Mouse (Mus musculus) adrenal gland, adult 2 months (tissue): ENCODE measurements around the gene Gm20388. TPM values are rescaled to one million over a fixed set of nuclear protein-coding genes. Genes with fewer than 3 reads are reported as not detected.

ENCODE experiments used
- DNase-seq: peaks from one replicate; pipeline ENCODE4 v3.0.0; 2021
- polyA plus RNA-seq: library from polyadenylated mRNA; depleted of rRNA; stranded (reverse); fragments of >200 nt; gene quantifications from 2 replicates; pipeline ENCODE4 v1.2.3, GENCODE M21; 2012
- total RNA-seq, 2 experiments: library from RNA; stranded (reverse); gene quantifications; 2 replicates each; pipeline ENCODE4 v1.2.3; 2021

Gene Gm20388
- total and polyA plus RNA-seq, 3 experiments = 5.9 to 50.1 (median 9.9) TPM

- DNase-seq = peak; percentile 29
Measured at GRCm38 (mm10) chr8:122277204-122277995, 2366.8 kb downstream of the Gm20388 start.

- no peak for DNase-seq
Measured at GRCm38 (mm10) chr8:122280156-122280555, 2369.5 kb downstream of the Gm20388 start.

- no peak for DNase-seq
Measured at GRCm38 (mm10) chr8:122280588-122281316, 2370.1 kb downstream of the Gm20388 start.

GRCm38 (mm10) chr8:122281317-122282034 is 2370.8 kb downstream of the Gm20388 start:
- peak; percentile 100 for DNase-seq

- no peak for DNase-seq
Measured at GRCm38 (mm10) chr8:122282035-122282358, 2371.4 kb downstream of the Gm20388 start, which contains the start of gene Zfpm1. Gene Zfpm1 (plus strand): TSS chr8:122282141.

GRCm38 (mm10) chr8:122282501-122283355 is 2372.1 kb downstream of the Gm20388 start:
- peak; percentile 60 for DNase-seq

GRCm38 (mm10) chr8:122283356-122284202 is 2372.9 kb downstream of the Gm20388 start:
- DNase-seq = peak; percentile 83

GRCm38 (mm10) chr8:122284203-122284658 is 2373.6 kb downstream of the Gm20388 start:
- DNase-seq = peak; percentile 69

GRCm38 (mm10) chr8:122284659-122285261 is 2374.1 kb downstream of the Gm20388 start:
- peak; percentile 26 for DNase-seq

GRCm38 (mm10) chr8:122285727-122286126 is 2375.1 kb downstream of the Gm20388 start:
- DNase-seq = no peak

- DNase-seq = no peak
Measured at GRCm38 (mm10) chr8:122286899-122287298, 2376.3 kb downstream of the Gm20388 start.

GRCm38 (mm10) chr8:122287742-122288141 is 2377.1 kb downstream of the Gm20388 start:
- no peak for DNase-seq

GRCm38 (mm10) chr8:122288344-122288743 is 2377.7 kb downstream of the Gm20388 start:
- DNase-seq = no peak

- no peak for DNase-seq
Measured at GRCm38 (mm10) chr8:122291075-122291474, 2380.4 kb downstream of the Gm20388 start.

- no peak for DNase-seq
Measured at GRCm38 (mm10) chr8:122291549-122291948, 2380.9 kb downstream of the Gm20388 start.

GRCm38 (mm10) chr8:122293484-122293883 is 2382.8 kb downstream of the Gm20388 start:
- no peak for DNase-seq

GRCm38 (mm10) chr8:122294273-122294683 is 2383.6 kb downstream of the Gm20388 start:
- peak; percentile 77 for DNase-seq

- DNase-seq = no peak
Measured at GRCm38 (mm10) chr8:122295389-122295788, 2384.7 kb downstream of the Gm20388 start.

GRCm38 (mm10) chr8:122296173-122297001 is 2385.7 kb downstream of the Gm20388 start:
- DNase-seq = no peak
